In the genomic region with DNA sequence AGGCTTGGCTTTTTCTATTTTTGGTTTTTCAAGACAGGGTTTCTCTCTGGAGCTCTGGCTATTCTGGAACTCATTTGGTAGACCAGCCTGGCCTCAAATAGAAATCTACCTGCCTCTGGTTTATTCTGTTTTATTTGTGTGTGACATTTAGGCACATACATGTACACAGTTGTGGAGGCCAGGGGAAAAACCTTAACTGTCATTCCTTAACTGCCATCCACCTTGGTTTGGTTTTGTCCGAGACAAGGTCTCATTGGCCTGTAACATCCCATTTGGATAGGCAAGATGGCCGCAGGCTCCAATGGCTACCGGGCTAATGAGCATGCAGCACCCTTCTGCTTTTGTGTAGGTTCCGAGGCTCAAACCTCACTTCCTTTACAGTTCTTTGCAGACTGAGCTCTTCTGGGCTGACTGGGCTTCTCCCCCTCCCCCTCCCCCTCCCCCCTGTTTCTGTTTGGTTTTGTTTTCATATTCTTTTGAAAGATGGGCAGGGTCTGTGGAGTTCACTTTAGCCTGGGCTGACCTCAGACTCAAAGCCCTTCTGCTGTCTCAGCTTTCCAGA, we compare ENCODE assay signal across 15 mouse cellular contexts. TPM values are rescaled to one million over a fixed set of nuclear protein-coding genes. Genes with fewer than 3 reads are reported as not detected.
DNase-seq lines count a peak whose midpoint lies in the region; ATAC-seq and TF ChIP-seq lines count a peak whose summit lies in the region.
"Had no signal": no experiment of that assay in that cellular context is flagged by ENCODE, and none has a peak within 500 bp of the region (broad histone marks: within the 10 kb centered on the region; RNA-seq: fewer than 3 reads in every experiment).

No protein-coding gene starts in this region.

- TF ChIP-seq RAD21 in MEL (IDR thresholded peaks at IDR 0.05; ENCODE audit: low read depth, low read length): no peak

- no peak for TF ChIP-seq CTCF in lung, adult 2 months (IDR thresholded peaks at IDR 0.05; ENCODE audit: insufficient read depth, low read length)
- TF ChIP-seq CTCF in MEL (IDR thresholded peaks at IDR 0.05 in 2 of 3, conservative IDR thresholded peaks at IDR 0.05 in 1 of 3; ENCODE audit: control insufficient read depth in 1 of 3, insufficient read depth in 1 of 3, low read depth in 2 of 3, low read length in 3 of 3, poor library complexity in 1 of 3, severe bottlenecking in 1 of 3): no peak

- peaks cover 5% of the 10 kb centered on the region for H3K79me2 ChIP-seq in MEL (ENCODE audit: control insufficient read depth, insufficient read depth, low read length, poor library complexity)

- TF ChIP-seq POLR2A in lung, adult 2 months (IDR thresholded peaks at IDR 0.05; ENCODE audit: borderline replicate concordance, extremely low read depth, low read depth, low read length): no peak
- no peak for TF ChIP-seq POLR2A in MEL (IDR thresholded peaks at IDR 0.05; ENCODE audit: control insufficient read depth in 1 of 2, insufficient read depth in 1 of 2, low read depth in 1 of 2, low read length in 2 of 2, poor library complexity in 1 of 2)

- 69% methylated on average over 4 of the region's 4 CpGs for WGBS in heart, embryonic 15.5 days
- 74% methylated on average over 4 of the region's 4 CpGs for WGBS in lung, embryonic 16.5 days
- WGBS in lung, adult 2 months: 62% methylated on average over 4 of the region's 4 CpGs
- 71% methylated on average over 4 of the region's 4 CpGs for WGBS in stomach, embryonic 15.5 days

- no peak for ATAC-seq in heart, embryonic 15.5 days (replicated peaks; ENCODE audit: insufficient number of reproducible peaks, insufficient read depth, low FRiP score, low read depth)
- ATAC-seq in lung, embryonic 16.5 days (ENCODE audit: low read depth): no peak
- no peak for ATAC-seq in stomach, embryonic 15.5 days (ENCODE audit: insufficient read depth, low FRiP score, low read depth)
- ATAC-seq: forebrain, postnatal 0 days; intestine, postnatal 0 days; midbrain, embryonic 16.5 days had no signal

- TF ChIP-seq EP300 in MEL (IDR thresholded peaks at IDR 0.05; ENCODE audit: low read depth in 1 of 2, low read length in 2 of 2): no peak

- H3K4me2 ChIP-seq in heart, embryonic 15.5 days: no peak overlapping the region
- no peak overlapping the region for H3K4me2 ChIP-seq in lung, embryonic 16.5 days (ENCODE audit: low read depth, low read length)
- no peak overlapping the region for H3K4me2 ChIP-seq in stomach, embryonic 15.5 days
- H3K4me2 ChIP-seq: hindbrain, embryonic 14.5 days had no signal

- H3K27me3 ChIP-seq in heart, embryonic 15.5 days: no peaks in the 10 kb centered on the region
- H3K27me3 ChIP-seq in lung, embryonic 16.5 days (ENCODE audit: control insufficient read depth, insufficient read depth, low read depth, low read length): no peaks in the 10 kb centered on the region
- H3K27me3 ChIP-seq in MEL (ENCODE audit: control insufficient read depth in 1 of 2, insufficient read depth in 2 of 2, low read length in 2 of 2): no peaks in the 10 kb centered on the region
- no peaks in the 10 kb centered on the region for H3K27me3 ChIP-seq in stomach, embryonic 15.5 days (replicated peaks)
- H3K27me3 ChIP-seq: Patski had no signal

- H3K9me3 ChIP-seq in heart, embryonic 15.5 days (replicated peaks): no peaks in the 10 kb centered on the region
- no peaks in the 10 kb centered on the region for H3K9me3 ChIP-seq in lung, embryonic 16.5 days (ENCODE audit: control insufficient read depth, low read length)
- H3K9me3 ChIP-seq in MEL (replicated peaks; ENCODE audit: insufficient read depth, low read length): no peaks in the 10 kb centered on the region
- no peaks in the 10 kb centered on the region for H3K9me3 ChIP-seq in stomach, embryonic 15.5 days

- 0 out of 2 replicates have a peak overlapping the region, but pooled peaks have one; percentile 17 for H3K27ac ChIP-seq in heart, embryonic 15.5 days
- H3K27ac ChIP-seq in lung, embryonic 16.5 days (ENCODE audit: low read length): peak overlapping the region; percentile 33
- H3K27ac ChIP-seq in MEL (ENCODE audit: control insufficient read depth, low read depth, low read length): peak overlapping the region; percentile 65
- H3K27ac ChIP-seq in stomach, embryonic 15.5 days: peak overlapping the region; percentile 26; the same call in 1 of the 2 replicates
- H3K27ac ChIP-seq: hindbrain, embryonic 14.5 days had no signal

- H3K4me1 ChIP-seq in heart, embryonic 15.5 days (replicated peaks): peaks cover 25% of the 10 kb centered on the region
- H3K4me1 ChIP-seq in lung, embryonic 16.5 days (replicated peaks; ENCODE audit: control insufficient read depth, insufficient read depth, low read length): peaks cover 19% of the 10 kb centered on the region
- peaks cover 24% of the 10 kb centered on the region for H3K4me1 ChIP-seq in lung, adult 2 months (ENCODE audit: control insufficient read depth, insufficient read depth, low read length)
- peaks cover 4 to 27% of the 10 kb centered on the region in 2 experiments for H3K4me1 ChIP-seq in MEL (ENCODE audit: control insufficient read depth in 1 of 2, insufficient read depth in 2 of 2, low read length in 2 of 2)
- H3K4me1 ChIP-seq in stomach, embryonic 15.5 days: peaks cover 3% of the 10 kb centered on the region; the same call in 1 of the 2 replicates

- H3K4me3 ChIP-seq in heart, embryonic 15.5 days: no peak overlapping the region
- H3K4me3 ChIP-seq in lung, embryonic 16.5 days (ENCODE audit: low read length): no peak overlapping the region
- no peak overlapping the region for H3K4me3 ChIP-seq in lung, adult 2 months (replicated peaks; ENCODE audit: extremely low read depth, low read depth, low read length)
- H3K4me3 ChIP-seq in MEL (ENCODE audit: control insufficient read depth in 1 of 2, insufficient read depth in 1 of 2, low read depth in 2 of 2, low read length in 2 of 2): no peak overlapping the region
- H3K4me3 ChIP-seq in stomach, embryonic 15.5 days (replicated peaks): no peak overlapping the region
- H3K4me3 ChIP-seq: erythroblast, embryonic 14.5 days had no signal

- H3K9ac ChIP-seq in heart, embryonic 15.5 days: no peak overlapping the region
- no peak overlapping the region for H3K9ac ChIP-seq in lung, embryonic 16.5 days (ENCODE audit: low read length)
- peak overlapping the region; percentile 30 for H3K9ac ChIP-seq in MEL (ENCODE audit: control insufficient read depth, low read depth, low read length, poor library complexity, severe bottlenecking)
- H3K9ac ChIP-seq in stomach, embryonic 15.5 days: no peak overlapping the region
- H3K9ac ChIP-seq: forebrain, postnatal 0 days; hindbrain, embryonic 14.5 days had no signal

- intact Hi-C loops in heart, postnatal 10 days (cut with DNase I): no loop called here

- peaks cover 24% of the 10 kb centered on the region for H3K36me3 ChIP-seq in heart, embryonic 15.5 days
- peaks cover 16% of the 10 kb centered on the region for H3K36me3 ChIP-seq in lung, embryonic 16.5 days (ENCODE audit: control insufficient read depth, insufficient read depth, low read length)
- H3K36me3 ChIP-seq in MEL (ENCODE audit: control insufficient read depth in 1 of 2, insufficient read depth in 2 of 2, low read length in 2 of 2): peaks cover 18 to 23% of the 10 kb centered on the region in 2 experiments
- H3K36me3 ChIP-seq in stomach, embryonic 15.5 days: peaks cover 20% of the 10 kb centered on the region

- no peak for DNase-seq in heart, postnatal 10 days
- DNase-seq in lung, adult 2 months: no peak
- DNase-seq in MEL (ENCODE audit: low read depth, low spot score): peak; percentile 73
- DNase-seq in T-cell, adult 2 months (ENCODE audit: low spot score): no peak
- DNase-seq: cerebellum, adult 8-10 months; forebrain, postnatal 0 days; gastrocnemius, postnatal 10 days had no signal

RNA-seq across cellular contexts. Expression of a gene that starts 4.4 kb away (rescaled TPM):
- 12.2 and 16.6 TPM in 2 replicates for polyA plus RNA-seq in heart, embryonic 15.5 days (2015; fragmentation: Nextera tagmentation; extraction: Ambion mirVana)
- 1 to 10 TPM; 8.9 to 9.5 TPM for total RNA-seq in heart, postnatal 10 days (2021)
- 16.9 and 18.1 TPM in 2 replicates for polyA plus RNA-seq in lung, embryonic 16.5 days (2015; fragmentation: Nextera tagmentation; extraction: Ambion mirVana)
- 33.7 and 34.3 TPM in 2 replicates for polyA plus RNA-seq in lung, adult 2 months (2012; rRNA removed)
- 43.8 and 45.6 TPM in 2 replicates for total RNA-seq in MEL (2012; rRNA removed)
- 10 to 100 TPM in 1 of 2 experiments, not detected in 1; 63.3 TPM for polyA plus RNA-seq in MEL (2012; ENCODE audit: insufficient read depth in 1 of 2, insufficient read length in 2 of 2, low read depth in 1 of 2, low replicate concordance in 2 of 2, missing spikeins in 1 of 2)
- 13.6 and 15.8 TPM in 2 replicates for polyA plus RNA-seq in stomach, embryonic 15.5 days (2015; fragmentation: Nextera tagmentation; extraction: Ambion mirVana)

RNA-seq across cellular contexts. Expression of a gene that starts 14.4 kb away (rescaled TPM):
- 203 and 229 TPM in 2 replicates for polyA plus RNA-seq in heart, embryonic 15.5 days (2015; fragmentation: Nextera tagmentation; extraction: Ambion mirVana)
- total RNA-seq in heart, postnatal 10 days (2021): 100 to 1,000 TPM; 167 to 169 TPM
- polyA plus RNA-seq in lung, embryonic 16.5 days (2015; fragmentation: Nextera tagmentation; extraction: Ambion mirVana): 265 and 301 TPM in 2 replicates
- polyA plus RNA-seq in lung, adult 2 months (2012; rRNA removed): 49.3 and 65.5 TPM in 2 replicates
- total RNA-seq in MEL (2012; rRNA removed): 751 and 779 TPM in 2 replicates
- 1,000 to 10,000 TPM in 1 of 2 experiments, 100 to 1,000 TPM in 1; 914 to 1,631 TPM for polyA plus RNA-seq in MEL (2012; ENCODE audit: insufficient read depth in 1 of 2, insufficient read length in 2 of 2, low read depth in 1 of 2, low replicate concordance in 2 of 2, missing spikeins in 1 of 2)
- polyA plus RNA-seq in stomach, embryonic 15.5 days (2015; fragmentation: Nextera tagmentation; extraction: Ambion mirVana): 284 and 293 TPM in 2 replicates

RNA-seq across cellular contexts. Expression of a gene that starts 30.1 kb away (rescaled TPM):
- 13.0 and 13.5 TPM in 2 replicates for polyA plus RNA-seq in heart, embryonic 15.5 days (2015; fragmentation: Nextera tagmentation; extraction: Ambion mirVana)
- total RNA-seq in heart, postnatal 10 days (2021): 10 to 100 TPM; 21.3 to 28.2 TPM
- polyA plus RNA-seq in lung, embryonic 16.5 days (2015; fragmentation: Nextera tagmentation; extraction: Ambion mirVana): 9.7 and 11.0 TPM in 2 replicates
- 13.1 and 13.8 TPM in 2 replicates for polyA plus RNA-seq in lung, adult 2 months (2012; rRNA removed)
- total RNA-seq in MEL (2012; rRNA removed): 13.8 and 16.6 TPM in 2 replicates
- 10 to 100 TPM; 45.6 to 53.9 TPM for polyA plus RNA-seq in MEL (2012; ENCODE audit: insufficient read depth in 1 of 2, insufficient read length in 2 of 2, low read depth in 1 of 2, low replicate concordance in 2 of 2, missing spikeins in 1 of 2)
- 5.9 and 6.2 TPM in 2 replicates for polyA plus RNA-seq in stomach, embryonic 15.5 days (2015; fragmentation: Nextera tagmentation; extraction: Ambion mirVana)

RNA-seq across cellular contexts. Expression of a gene that starts 43.6 kb away (rescaled TPM):
- polyA plus RNA-seq in heart, embryonic 15.5 days (2015; fragmentation: Nextera tagmentation; extraction: Ambion mirVana): 33.5 and 53.2 TPM in 2 replicates
- total RNA-seq in heart, postnatal 10 days (2021): 10 to 100 TPM; 38.6 to 39.4 TPM
- polyA plus RNA-seq in lung, embryonic 16.5 days (2015; fragmentation: Nextera tagmentation; extraction: Ambion mirVana): 56.8 and 69.1 TPM in 2 replicates
- polyA plus RNA-seq in lung, adult 2 months (2012; rRNA removed): 61.9 and 63.4 TPM in 2 replicates
- 50.0 and 60.1 TPM in 2 replicates for total RNA-seq in MEL (2012; rRNA removed)
- 100 to 1,000 TPM in 1 of 2 experiments, not detected in 1; 291 TPM for polyA plus RNA-seq in MEL (2012; ENCODE audit: insufficient read depth in 1 of 2, insufficient read length in 2 of 2, low read depth in 1 of 2, low replicate concordance in 2 of 2, missing spikeins in 1 of 2)
- 48.3 and 60.9 TPM in 2 replicates for polyA plus RNA-seq in stomach, embryonic 15.5 days (2015; fragmentation: Nextera tagmentation; extraction: Ambion mirVana)

RNA-seq across cellular contexts. Expression of a gene that starts 43.6 kb away (rescaled TPM):
- polyA plus RNA-seq in heart, embryonic 15.5 days (2015; fragmentation: Nextera tagmentation; extraction: Ambion mirVana): 1.1 and 2.3 TPM in 2 replicates
- under 1 TPM; 0.64 to 0.77 TPM for total RNA-seq in heart, postnatal 10 days (2021)
- 1.2 and 3.3 TPM in 2 replicates for polyA plus RNA-seq in lung, embryonic 16.5 days (2015; fragmentation: Nextera tagmentation; extraction: Ambion mirVana)
- polyA plus RNA-seq in lung, adult 2 months (2012; rRNA removed): 3.0 and 9.7 TPM in 2 replicates
- total RNA-seq in MEL (2012; rRNA removed): 42.1 and 47.8 TPM in 2 replicates
- 100 to 1,000 TPM in 1 of 2 experiments, 10 to 100 TPM in 1; 38.9 to 191 TPM for polyA plus RNA-seq in MEL (2012; ENCODE audit: insufficient read depth in 1 of 2, insufficient read length in 2 of 2, low read depth in 1 of 2, low replicate concordance in 2 of 2, missing spikeins in 1 of 2)
- polyA plus RNA-seq in stomach, embryonic 15.5 days (2015; fragmentation: Nextera tagmentation; extraction: Ambion mirVana): 1.6 and 1.7 TPM in 2 replicates
